Mouse (Mus musculus) limb, embryonic 11.5 days (tissue): ENCODE measurements around the gene Napa. TPM values are rescaled to one million over a fixed set of nuclear protein-coding genes. Genes with fewer than 3 reads are reported as not detected.

Experiments
- ATAC-seq: fragments of 200-750 bp; cut with Nextera tagmentation; 2 replicates; pipeline ENCODE4 v1.8.0; 2017; ENCODE audit warnings: low read depth; ENCODE audit not compliant: insufficient number of reproducible peaks, low FRiP score, low TSS enrichment
- DNase-seq: peaks from one replicate; pipeline ENCODE4 v3.0.0-alpha.2; 2015; ENCODE audit warnings: low spot score
- H3K27ac ChIP-seq: fragments of 300-500 bp; sonication (generic); replicated peaks from 2 replicates; pipeline ENCODE4 v1.5.1; 2014; ENCODE audit warnings: low read depth, mild to moderate bottlenecking, low read length
- H3K27me3 ChIP-seq: fragments of 300-500 bp; sonication (generic); 2 replicates; pipeline ENCODE4 v1.6.1; 2014; ENCODE audit warnings: mild to moderate bottlenecking, low read length, mixed read lengths; ENCODE audit not compliant: control insufficient read depth, insufficient read depth
- H3K36me3 ChIP-seq: fragments of 300-500 bp; sonication (generic); 2 replicates; pipeline ENCODE4 v1.6.1; 2014; ENCODE audit warnings: mild to moderate bottlenecking, low read length, moderate library complexity, mixed read lengths; ENCODE audit not compliant: control insufficient read depth, insufficient read depth
- H3K4me1 ChIP-seq: fragments of 300-500 bp; sonication (generic); 2 replicates; pipeline ENCODE4 v1.6.1; 2014; ENCODE audit warnings: low read length, mixed read lengths; ENCODE audit not compliant: control insufficient read depth, insufficient read depth
- H3K4me2 ChIP-seq: fragments of 300-500 bp; sonication (generic); 2 replicates; pipeline ENCODE4 v1.6.1; 2014; ENCODE audit warnings: low read depth, mild to moderate bottlenecking, moderate library complexity; ENCODE audit not compliant: severe bottlenecking
- H3K4me3 ChIP-seq: fragments of 300-500 bp; sonication (generic); 2 replicates; pipeline ENCODE4 v1.5.1; 2014; ENCODE audit warnings: low read depth, low read length
- H3K9ac ChIP-seq: fragments of 300-500 bp; sonication (generic); 2 replicates; pipeline ENCODE4 v1.6.1; 2014; ENCODE audit warnings: mild to moderate bottlenecking, low read length
- H3K9me3 ChIP-seq: fragments of 300-500 bp; sonication (generic); 2 replicates; pipeline ENCODE4 v1.6.1; 2016; ENCODE audit warnings: low read length; ENCODE audit not compliant: control insufficient read depth
- WGBS: fragments of 180-500 bp; shearing (Covaris S2); extraction: QIAGEN DNeasy Blood & Tissue Kit; methylation state at CpG from one replicate; pipeline ENCODE4 v1.1.7; 2014; 5-methylcytosine and 5-hydroxymethylcytosine counted together
- polyA plus RNA-seq: library from polyadenylated mRNA; unstranded; fragments of >200 nt; fragmentation: Nextera tagmentation; extraction: Ambion mirVana; gene quantifications from 2 replicates; pipeline ENCODE4 v1.2.1, GENCODE M21; 2014

Napa gene
- polyA plus RNA-seq, 1 experiment from 2014 or later, result 203 TPM

- Histone ChIP-seq H3K4me3 (no peak overlapping the region), H3K9ac (no peak overlapping the region), H3K4me2 (no peak overlapping the region), H3K36me3 (no peaks in the 10 kb centered on the region), H3K9me3 (no peaks in the 10 kb centered on the region), H3K27me3 (peaks cover 8% of the 10 kb centered on the region), H3K4me1 (no peaks in the 10 kb centered on the region), H3K27ac (no peak overlapping the region)
- WGBS, result 68% methylated on average over 5 of the region's 5 CpGs
- ATAC-seq (no peak), DNase-seq (no peak)
Observed at GRCm38 (mm10) chr7:16149241-16149640, 51.0 kb downstream of the Napa start.

DNA sequence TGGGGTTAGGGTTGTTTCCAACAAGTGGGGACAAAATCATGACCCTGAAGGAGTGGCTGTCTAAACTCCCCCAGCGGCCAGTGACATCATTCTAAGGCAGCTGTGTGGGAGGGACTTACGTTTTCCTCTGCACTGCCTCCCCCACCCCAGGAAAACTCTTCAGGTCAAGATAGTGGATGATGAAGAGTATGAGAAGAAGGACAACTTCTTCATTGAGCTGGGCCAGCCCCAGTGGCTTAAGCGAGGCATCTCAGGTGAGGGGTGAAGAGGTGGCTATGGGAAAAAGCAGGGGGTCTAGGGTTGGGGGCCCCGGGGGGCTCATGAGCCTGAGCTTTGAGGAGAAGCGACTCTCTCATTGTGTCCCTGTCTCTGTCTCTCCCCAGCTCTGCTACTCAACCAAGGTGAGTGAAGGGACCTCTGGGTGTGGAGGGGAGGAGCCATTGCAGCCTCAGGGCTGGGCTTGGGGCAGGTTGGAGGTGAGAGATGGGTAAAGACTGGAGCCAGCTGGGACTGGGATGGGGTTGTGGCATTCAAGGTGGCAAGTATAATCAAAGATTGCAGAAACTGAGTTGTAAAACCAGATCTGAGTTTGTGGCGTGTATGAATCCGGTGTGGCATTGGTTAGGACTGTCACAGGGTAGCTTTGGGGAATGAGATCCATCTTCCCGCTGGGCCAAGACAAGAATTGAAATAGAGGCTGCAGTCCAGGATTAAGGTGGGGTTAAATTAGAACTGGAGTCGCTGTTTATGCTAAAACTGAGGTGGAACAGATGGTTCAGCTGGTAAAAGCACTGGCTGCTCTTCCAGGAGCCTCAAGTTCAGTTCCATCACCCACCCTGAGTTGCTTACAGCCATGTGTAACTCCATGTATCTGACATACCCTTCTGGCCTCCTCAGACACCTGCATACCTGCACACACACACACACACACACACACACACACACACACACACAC, 52.2 kb downstream of the Napa start:
- Histone ChIP-seq H3K27ac (no peak overlapping the region), H3K4me2 (no peak overlapping the region), H3K4me1 (no peaks in the 10 kb centered on the region), H3K9ac (no peak overlapping the region), H3K4me3 (no peak overlapping the region), H3K27me3 (peaks cover 8% of the 10 kb centered on the region), H3K9me3 (no peaks in the 10 kb centered on the region), H3K36me3 (no peaks in the 10 kb centered on the region)
- ATAC-seq, result no peak
- 72% methylated on average over 9 of the region's 9 CpGs for WGBS
- DNase-seq, result no peak

- DNase-seq (peak; percentile 68), ATAC-seq (no peak)
- 17% methylated on average over 10 of the region's 10 CpGs for WGBS
- Histone ChIP-seq H3K27me3 (peaks cover 7% of the 10 kb centered on the region), H3K36me3 (no peaks in the 10 kb centered on the region), H3K9me3 (no peaks in the 10 kb centered on the region), H3K4me2 (no peak overlapping the region), H3K4me3 (no peak overlapping the region), H3K4me1 (no peaks in the 10 kb centered on the region), H3K27ac (no peak overlapping the region), H3K9ac (no peak overlapping the region)
Observed at GRCm38 (mm10) chr7:16153522-16153921, 55.3 kb downstream of the Napa start.

- no peaks in the 10 kb centered on the region for H3K36me3 ChIP-seq
- no peaks in the 10 kb centered on the region for H3K9me3 ChIP-seq
- DNase-seq (no peak), ATAC-seq (no peak)
- H3K4me3 ChIP-seq, result no peak overlapping the region
- WGBS, result 78% methylated on average over 9 of the region's 9 CpGs
- H3K4me2 ChIP-seq, result no peak overlapping the region
- no peaks in the 10 kb centered on the region for H3K4me1 ChIP-seq
- peaks cover 20% of the 10 kb centered on the region for H3K27me3 ChIP-seq
- no peak overlapping the region for H3K27ac ChIP-seq
- H3K9ac ChIP-seq, result no peak overlapping the region
Observed at GRCm38 (mm10) chr7:16155132-16155872, 57.0 kb downstream of the Napa start.

- peaks cover 20% of the 10 kb centered on the region for H3K27me3 ChIP-seq
- no peak overlapping the region for H3K4me2 ChIP-seq
- 79% methylated on average over 8 of the region's 8 CpGs for WGBS
- no peak overlapping the region for H3K4me3 ChIP-seq
- DNase-seq, result no peak
- no peak overlapping the region for H3K27ac ChIP-seq
- no peaks in the 10 kb centered on the region for H3K36me3 ChIP-seq
- peaks cover under 1% of the 10 kb centered on the region; the same call in 1 of the 2 replicates for H3K9me3 ChIP-seq
- no peak overlapping the region for H3K9ac ChIP-seq
- no peaks in the 10 kb centered on the region for H3K4me1 ChIP-seq
- ATAC-seq, result no peak
Observed at GRCm38 (mm10) chr7:16156105-16156714, 58.0 kb downstream of the Napa start.

- no peak overlapping the region; the same call in 1 of the 2 replicates for H3K9ac ChIP-seq
- ATAC-seq (0 out of 2 replicates have a peak, but pooled peaks have one; percentile 17), DNase-seq (no peak)
- peaks cover 20% of the 10 kb centered on the region for H3K27me3 ChIP-seq
- no peaks in the 10 kb centered on the region for H3K4me1 ChIP-seq
- H3K9me3 ChIP-seq, result peaks cover 5% of the 10 kb centered on the region; the same call in 1 of the 2 replicates
- no peak overlapping the region for H3K27ac ChIP-seq
- no peak overlapping the region for H3K4me3 ChIP-seq
- H3K4me2 ChIP-seq, result peak overlapping the region; percentile 20
- no peaks in the 10 kb centered on the region for H3K36me3 ChIP-seq
- 11% methylated on average over 38 of the region's 39 CpGs for WGBS
Observed at GRCm38 (mm10) chr7:16158735-16159134, 60.5 kb downstream of the Napa start.

GRCm38 (mm10) chr7:16160702-16161101, 62.4 kb downstream of the Napa start:
- ATAC-seq (no peak), DNase-seq (no peak)
- 59% methylated on average over 3 of the region's 3 CpGs for WGBS
- Histone ChIP-seq H3K9ac (no peak overlapping the region), H3K9me3 (peaks cover 5% of the 10 kb centered on the region; the same call in 1 of the 2 replicates), H3K27ac (no peak overlapping the region), H3K27me3 (peaks cover 20% of the 10 kb centered on the region), H3K4me2 (no peak overlapping the region), H3K4me3 (no peak overlapping the region), H3K4me1 (no peaks in the 10 kb centered on the region), H3K36me3 (no peaks in the 10 kb centered on the region)

GRCm38 (mm10) chr7:16161302-16161701, 63.0 kb downstream of the Napa start:
- peaks cover 20% of the 10 kb centered on the region for H3K27me3 ChIP-seq
- WGBS, result 93% methylated on average over 9 of the region's 9 CpGs
- H3K9me3 ChIP-seq, result peaks cover 5% of the 10 kb centered on the region; the same call in 1 of the 2 replicates
- H3K27ac ChIP-seq, result no peak overlapping the region
- no peak overlapping the region for H3K4me3 ChIP-seq
- H3K4me1 ChIP-seq, result no peaks in the 10 kb centered on the region
- no peaks in the 10 kb centered on the region for H3K36me3 ChIP-seq
- no peak for ATAC-seq
- DNase-seq, result no peak
- no peak overlapping the region for H3K4me2 ChIP-seq
- H3K9ac ChIP-seq, result no peak overlapping the region
